Mouse (Mus musculus) liver, embryonic 14.5 days (tissue): ENCODE results near the gene Trpm4.

Experiments used
- CTCF ChIP-seq: IDR thresholded peaks from 2 replicates; pipeline ENCODE4 v1.5.1; 2016; ENCODE audit warnings: antibody characterized with exemption, low read depth, control low read depth
- EP300 ChIP-seq: IDR thresholded peaks from 2 replicates; pipeline ENCODE4 v1.6.1; 2016; ENCODE audit warnings: antibody characterized with exemption, low read depth

DNA sequence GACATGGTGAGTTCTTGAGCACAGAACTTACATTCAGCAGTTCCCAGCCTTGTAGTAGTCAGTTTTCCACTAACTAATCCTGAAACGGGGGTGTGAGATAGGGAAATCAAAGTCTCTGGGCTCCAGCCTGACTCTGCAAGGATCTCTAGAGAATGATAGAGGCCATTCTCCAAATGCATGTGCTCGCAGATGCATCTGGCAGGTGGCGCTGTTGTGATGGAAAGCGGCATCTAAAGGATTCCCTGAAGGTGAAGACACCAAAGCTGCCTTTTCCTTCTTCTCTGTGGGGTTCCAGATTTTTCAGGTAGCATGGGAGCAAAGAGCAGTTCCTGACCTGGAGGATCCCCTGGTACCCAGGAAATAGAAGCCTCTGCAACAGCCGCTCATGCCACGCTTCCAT lies 33.3 kb downstream of the Trpm4 start:
- peak; percentile 64 for TF ChIP-seq CTCF
- TF ChIP-seq EP300, result no peak
